Mouse (Mus musculus) layer of hippocampus, postnatal 10 days (tissue): ENCODE data around the gene Tmem191c. TPM values are rescaled to one million over a fixed set of nuclear protein-coding genes. Genes with fewer than 3 reads are reported as not detected.

Experiments
- DNase-seq, 2 experiments: peaks; one replicate each; pipeline ENCODE4 v3.0.0; 2021; ENCODE audit warnings: low spot score in 2 of 2
- total RNA-seq, 2 experiments: library from RNA; stranded (reverse); gene quantifications; 2 replicates each; pipeline ENCODE4 v1.2.3; 2021

The Tmem191c gene
- total RNA-seq, 2 experiments from 2014 or later = 103 to 127 TPM

GRCm38 (mm10) chr16:17326064-17326463, 50.2 kb downstream of the Tmem191c start:
- peak in 1 of 2 experiments; percentile 13 for DNase-seq

GRCm38 (mm10) chr16:17329848-17330570, 54.1 kb downstream of the Tmem191c start:
- DNase-seq = no peak

- DNase-seq = no peak
Measured at GRCm38 (mm10) chr16:17331116-17331515, 55.2 kb downstream of the Tmem191c start, which contains the start of gene Serpind1. Gene Serpind1, plus strand, starts transcription at chr16:17331371.

- no peak for DNase-seq
Measured at GRCm38 (mm10) chr16:17331855-17332254, 56.0 kb downstream of the Tmem191c start.

Other genes starting within 250 kb of the Tmem191c start
- 10 to 100 TPM; 49.3 TPM for gene Ypel1, start 206.4 kb upstream of the Tmem191c start, total RNA-seq
- 10 to 100 TPM; 87.4 to 90.0 TPM for gene Ppil2, start 164.8 kb upstream of the Tmem191c start, total RNA-seq
- 1 to 10 TPM; 1.0 to 1.6 TPM for gene 2610318N02Rik, start 150.9 kb upstream of the Tmem191c start, total RNA-seq
- 10 to 100 TPM; 11.6 to 13.0 TPM for gene Sdf2l1, start 143.7 kb upstream of the Tmem191c start, total RNA-seq
- 10 to 100 TPM; 43.3 to 49.1 TPM for gene Ydjc, start 131.5 kb upstream of the Tmem191c start, total RNA-seq
- 1 to 10 TPM; 4.6 to 4.8 TPM for gene Ccdc116, start 128.8 kb upstream of the Tmem191c start, total RNA-seq
- gene Ube2l3, start 73.4 kb upstream of the Tmem191c start, total RNA-seq = 100 to 1,000 TPM; 173 to 178 TPM
- gene Rimbp3, start 67.5 kb upstream of the Tmem191c start, total RNA-seq = 1 to 10 TPM; 2.7 to 2.9 TPM
- 1 to 10 TPM; 6.1 to 6.2 TPM for gene Hic2, start 42.5 kb upstream of the Tmem191c start, total RNA-seq
- gene Serpind1, start 55.3 kb downstream of the Tmem191c start, total RNA-seq = 1 to 10 TPM in 1 of 2 experiments, under 1 TPM in 1; 0.73 to 1.8 TPM
- gene Snap29, start 129.9 kb downstream of the Tmem191c start, total RNA-seq = 10 to 100 TPM; 30.8 to 31.9 TPM
- 100 to 1,000 TPM; 174 to 177 TPM for gene Pi4ka, start 130.2 kb downstream of the Tmem191c start, total RNA-seq
- gene Crkl, start 175.9 kb downstream of the Tmem191c start, total RNA-seq = 10 to 100 TPM; 34.3 to 36.0 TPM
- gene Aifm3, start 213.5 kb downstream of the Tmem191c start, total RNA-seq = 10 to 100 TPM; 36.4 to 39.9 TPM
- 100 to 1,000 TPM; 182 to 188 TPM for gene Lztr1, start 232.6 kb downstream of the Tmem191c start, total RNA-seq